Mouse (Mus musculus) heart, postnatal 25 days (tissue): Measurements from ENCODE around the gene Mrpl52. TPM values are rescaled to one million over a fixed set of nuclear protein-coding genes. Genes with fewer than 3 reads are reported as not detected.

Source experiments
- DNase-seq: peaks from one replicate; pipeline ENCODE4 v3.0.0; 2022; ENCODE audit warnings: low spot score
- intact Hi-C: fragments of 180-260 bp; cut with DNase I; formaldehyde crosslinking; loops from one replicate; pipeline ENCODE4 v1.15.1; 2025
- total RNA-seq, 2 experiments: library from RNA; stranded (reverse); gene quantifications; 2 replicates each; pipeline ENCODE4 v1.2.3; 2021

The Mrpl52 gene
- total RNA-seq, 2 experiments from 2014 or later: 114 to 121 TPM

DNA sequence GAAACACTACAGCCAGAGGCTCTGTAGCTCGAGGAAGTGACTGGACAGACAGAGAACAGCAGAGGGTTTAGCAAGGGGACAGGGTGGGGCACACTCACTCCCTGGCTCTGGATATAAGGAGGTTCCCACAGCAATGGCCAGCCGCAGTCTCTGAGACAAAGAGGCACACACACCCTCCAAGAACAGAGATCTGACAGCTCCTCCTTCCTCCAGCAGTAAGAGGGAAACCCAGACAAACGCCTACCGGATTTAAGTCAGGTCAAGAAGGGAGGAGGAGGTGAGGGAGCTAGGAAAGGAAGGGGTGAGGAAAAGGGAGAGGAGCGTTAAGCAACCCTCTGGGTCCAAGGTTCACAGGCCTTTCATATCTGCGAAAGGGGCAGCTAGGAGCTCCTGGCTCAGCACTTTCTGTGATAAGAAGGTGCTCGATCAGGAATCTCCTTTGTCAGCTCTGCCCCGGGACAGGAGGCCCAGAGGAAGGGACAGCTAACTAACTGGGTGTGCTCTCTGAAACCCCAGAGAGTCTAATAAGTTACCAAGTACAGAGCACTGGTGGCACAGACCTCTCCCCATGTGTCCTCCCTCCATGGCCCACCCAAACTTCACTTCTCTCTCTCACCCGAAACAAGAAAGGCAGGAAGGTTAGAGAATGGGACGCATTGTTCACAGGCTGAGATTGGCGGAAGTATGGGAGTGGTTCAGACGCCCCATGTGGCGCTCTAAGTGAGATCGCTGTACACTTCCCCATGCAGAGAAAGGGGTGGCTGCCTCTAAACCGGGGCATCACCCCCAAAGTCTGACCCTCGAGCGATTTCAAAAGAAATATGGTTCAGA, 16.5 kb upstream of the Mrpl52 start:
- intact Hi-C loops: loop anchor here (5.0 kb wide), 1 partner anchor 37 kb away; no protein-coding TSS in a partner anchor
- DNase-seq: peak; percentile 46

DNA sequence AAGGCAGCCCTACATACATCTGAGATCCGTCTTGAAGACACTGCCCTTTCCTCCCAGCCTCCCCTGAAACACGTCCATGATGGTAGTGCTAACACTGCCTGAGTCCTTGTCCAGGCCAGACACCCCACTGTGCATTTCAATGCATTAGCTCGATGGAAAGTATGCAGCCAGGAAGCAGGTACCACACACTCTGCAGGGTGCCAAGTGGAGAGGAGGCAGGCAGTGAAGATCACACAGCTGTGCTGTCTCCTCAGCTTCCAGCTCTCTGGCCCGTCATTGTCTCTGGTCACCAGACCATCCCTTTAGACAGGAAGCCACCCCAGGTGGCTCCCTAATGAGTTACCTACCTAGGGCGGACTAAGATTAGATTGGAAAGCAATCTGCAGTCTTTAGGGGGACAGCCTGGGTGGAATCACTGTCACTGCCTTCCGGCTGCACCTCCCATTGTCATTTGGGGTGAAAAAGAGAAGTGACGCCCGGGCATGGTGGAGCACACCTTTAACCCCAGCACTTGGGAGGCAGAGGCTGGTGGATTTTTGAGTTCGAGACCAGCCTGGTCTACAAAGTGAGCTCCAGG, 14.6 kb upstream of the Mrpl52 start:
- DNase-seq: no peak
- intact Hi-C loops: loop anchor here (1.0 to 5.0 kb wide), 3 partner anchors 35 to 183 kb away; no protein-coding TSS in a partner anchor

DNA sequence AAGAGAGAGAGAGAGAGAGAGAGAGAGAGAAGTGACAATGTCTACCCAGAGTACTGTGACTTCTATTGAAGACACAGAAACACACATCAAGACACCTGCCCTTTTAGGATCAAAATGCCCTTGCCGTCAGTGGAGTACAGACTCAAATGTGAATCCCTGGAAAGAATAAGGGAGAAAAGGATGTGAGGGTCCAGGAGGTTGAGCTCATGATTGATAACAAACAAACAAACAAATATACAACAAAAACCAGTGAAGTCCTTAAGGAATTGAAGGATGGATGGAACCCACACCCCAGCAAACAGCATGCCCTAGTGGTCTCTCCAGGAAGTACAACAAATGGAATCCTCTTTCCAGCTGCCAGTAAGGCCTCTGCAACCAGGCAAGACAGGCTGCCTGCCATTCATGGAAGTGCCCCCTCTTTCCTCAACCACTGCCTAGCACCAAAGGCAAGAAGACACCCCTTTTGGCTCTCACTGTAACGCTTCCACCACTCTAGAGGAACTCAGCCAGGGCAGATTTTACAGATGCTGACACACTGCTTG, 14.0 kb upstream of the Mrpl52 start:
- intact Hi-C loops: loop anchor here (1.0 to 5.0 kb wide), 3 partner anchors 35 to 184 kb away; no protein-coding TSS in a partner anchor
- no peak for DNase-seq

DNA sequence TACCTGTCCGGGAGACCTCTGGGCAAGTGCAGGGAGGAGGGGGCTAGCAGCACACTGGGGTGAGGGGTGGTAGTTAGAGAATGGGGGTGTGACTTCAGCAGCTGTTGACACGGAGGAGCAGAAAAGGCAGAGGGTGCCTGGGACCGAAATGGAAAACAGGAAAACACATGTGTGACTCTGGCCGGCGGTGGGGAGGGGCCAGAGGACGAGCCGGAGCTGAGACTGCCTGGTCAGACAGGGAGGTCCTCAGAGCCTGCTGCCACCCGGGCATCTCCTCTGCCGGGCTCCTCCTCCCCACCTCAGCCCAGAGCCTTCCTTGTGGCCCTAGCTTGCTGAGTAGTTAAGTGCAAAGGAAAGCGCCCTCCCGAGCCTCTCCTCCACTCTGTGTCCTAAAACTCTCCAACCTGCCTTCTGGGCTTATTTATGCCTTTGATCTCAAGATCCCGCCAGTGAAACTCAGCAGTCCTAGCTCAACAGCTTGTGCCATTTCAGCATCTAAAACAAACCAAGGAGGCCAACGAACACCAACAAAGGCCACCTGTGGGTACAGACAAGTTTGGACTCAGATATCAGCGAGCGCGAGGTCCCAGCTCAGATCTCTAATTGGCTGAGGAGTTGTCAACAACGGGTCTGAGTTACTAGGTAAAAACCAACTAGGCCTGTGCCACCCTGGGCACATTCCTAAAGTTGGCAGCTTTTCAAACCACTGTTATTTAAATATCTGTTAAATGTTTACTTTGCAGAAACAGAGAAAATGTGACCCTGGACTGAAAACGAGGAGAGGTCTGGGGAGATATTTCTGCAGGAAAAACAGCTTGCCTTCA, 12.6 kb upstream of the Mrpl52 start:
- DNase-seq: no peak
- intact Hi-C loops: loop anchor here (2.0 to 5.0 kb wide), 2 partner anchors 33 to 185 kb away; no protein-coding TSS in a partner anchor

DNA sequence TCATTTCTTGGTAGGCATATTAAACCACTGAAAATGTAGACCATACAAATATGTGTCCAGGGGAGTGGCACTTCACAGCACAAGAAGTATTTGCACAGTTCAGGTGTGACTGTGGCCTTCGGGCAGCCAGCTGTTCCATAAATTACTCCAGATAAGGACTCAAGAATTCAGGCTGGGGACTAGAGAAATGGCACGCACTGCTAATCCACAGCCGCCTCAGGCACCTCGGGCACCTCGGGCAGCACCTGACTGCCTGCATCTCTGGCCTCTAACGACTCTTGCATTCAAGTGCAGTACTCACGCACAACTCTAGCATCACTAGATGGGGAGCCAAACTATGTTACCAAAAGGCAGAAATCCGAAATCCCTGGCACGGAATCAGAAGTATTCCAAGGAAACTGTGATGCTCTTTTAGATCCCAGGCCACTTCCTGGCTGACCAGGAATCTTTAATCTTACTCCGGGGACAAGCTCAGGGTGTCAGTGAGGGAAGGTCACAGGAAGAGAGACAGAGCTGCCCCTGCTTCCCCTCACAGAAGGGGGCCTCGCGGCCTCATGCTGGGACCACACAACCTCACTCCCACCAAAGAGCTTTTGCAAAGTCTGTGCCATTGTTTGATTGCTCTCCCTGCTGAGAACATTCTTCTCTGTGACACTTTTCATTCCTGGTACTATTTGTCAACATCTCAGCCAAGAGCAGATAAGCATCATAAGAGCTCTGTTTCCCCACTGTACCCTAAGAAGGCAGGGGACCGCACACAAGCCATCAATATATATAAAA, 11.3 kb upstream of the Mrpl52 start:
- no peak for DNase-seq
- intact Hi-C loops: no loop called here

GRCm38 (mm10) chr14:54416229-54416775, 10.4 kb upstream of the Mrpl52 start:
- intact Hi-C loops: no loop called here
- no peak for DNase-seq

- no peak for DNase-seq
- intact Hi-C loops: no loop called here
Observed at GRCm38 (mm10) chr14:54416830-54417229, 9.9 kb upstream of the Mrpl52 start.

DNA sequence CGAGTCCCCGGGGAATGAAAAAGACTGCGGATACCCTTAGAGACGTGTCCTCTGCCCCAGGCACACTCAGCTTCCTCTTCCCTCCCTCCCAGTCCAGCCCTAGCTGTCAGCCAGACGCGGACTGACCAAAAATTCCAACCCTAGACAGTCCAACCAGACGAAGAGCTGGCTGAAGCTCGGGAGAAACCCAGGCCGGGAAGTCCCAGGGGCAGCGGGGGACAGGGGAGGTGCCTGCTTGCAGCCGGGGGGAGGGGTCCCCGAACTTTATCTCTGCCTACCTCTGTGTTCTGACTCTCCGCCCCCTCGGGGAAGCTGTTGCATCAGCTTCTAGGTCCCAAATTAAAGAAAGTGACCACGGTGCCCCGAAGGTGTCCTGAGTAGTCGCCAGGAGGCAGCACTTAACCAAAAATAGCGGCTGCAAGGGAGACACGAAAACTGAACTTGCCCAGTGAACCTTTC, 9.1 kb upstream of the Mrpl52 start, which contains the start of gene Slc7a7:
Slc7a7 (minus strand) TSS at position 158 of the 459 bp plus-strand sequence.
- DNase-seq: no peak
- intact Hi-C loops: no loop called here

GRCm38 (mm10) chr14:54421014-54421413, 5.7 kb upstream of the Mrpl52 start:
- intact Hi-C loops: no loop called here
- DNase-seq: no peak

GRCm38 (mm10) chr14:54423406-54423805, 3.3 kb upstream of the Mrpl52 start:
- intact Hi-C loops: loop anchor here (2.0 kb wide), 1 partner anchor 25 kb away; no protein-coding TSS in a partner anchor
- DNase-seq: no peak

DNA sequence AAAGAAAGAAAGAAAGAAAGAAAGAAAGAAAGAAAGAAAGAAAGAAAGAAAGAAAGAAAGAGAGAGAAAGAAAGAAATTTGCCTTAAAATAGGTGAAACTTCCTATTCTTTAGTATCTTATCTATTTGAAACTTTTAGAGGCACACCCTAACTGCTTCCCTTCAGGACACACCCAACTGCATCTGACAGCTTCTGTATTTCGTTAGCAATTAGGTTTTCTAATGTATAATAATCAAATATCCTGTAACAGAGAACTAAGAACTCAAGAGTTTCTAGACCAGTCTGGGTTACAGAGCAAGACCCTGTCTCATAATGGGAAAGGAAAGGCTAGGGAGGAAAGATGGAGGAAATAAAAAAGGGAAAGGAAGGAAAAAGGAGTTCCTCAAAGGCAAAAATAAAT, 2.1 kb upstream of the Mrpl52 start:
- intact Hi-C loops: no loop called here
- no peak for DNase-seq

- intact Hi-C loops: no loop called here
- DNase-seq: no peak
Observed at GRCm38 (mm10) chr14:54425540-54425939, 1.2 kb upstream of the Mrpl52 start.

GRCm38 (mm10) chr14:54426003-54426688, 563 bp upstream of the Mrpl52 start:
- intact Hi-C loops: no loop called here
- no peak for DNase-seq

- DNase-seq: no peak
- intact Hi-C loops: no loop called here
Observed at GRCm38 (mm10) chr14:54427696-54428095, 987 bp downstream of the Mrpl52 start.

DNA sequence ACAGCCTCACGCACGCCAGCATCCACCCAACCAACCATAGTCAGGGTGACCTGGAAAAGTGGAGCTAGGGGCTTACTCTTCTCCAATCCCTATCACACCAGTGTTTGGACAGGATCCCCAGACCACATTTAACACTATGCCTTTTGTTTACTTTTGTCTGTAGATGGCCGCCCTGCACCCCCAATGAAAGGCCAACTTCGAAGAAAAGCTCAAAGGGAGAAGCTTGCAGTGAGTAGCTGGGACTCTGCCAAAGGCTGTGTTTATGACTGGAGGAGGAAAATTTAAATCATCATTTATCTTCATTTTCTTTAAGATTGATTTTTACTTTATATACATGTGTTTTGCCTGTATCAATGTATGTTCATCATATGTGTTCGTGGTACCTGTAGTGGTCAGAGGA, 1.7 kb downstream of the Mrpl52 start:
- intact Hi-C loops: no loop called here

GRCm38 (mm10) chr14:54429332-54430093, 2.8 kb downstream of the Mrpl52 start:
- DNase-seq: no peak
- intact Hi-C loops: no loop called here

More for the DNA sequence above, 1.7 kb downstream of the Mrpl52 start:
- DNase-seq: no peak

DNA sequence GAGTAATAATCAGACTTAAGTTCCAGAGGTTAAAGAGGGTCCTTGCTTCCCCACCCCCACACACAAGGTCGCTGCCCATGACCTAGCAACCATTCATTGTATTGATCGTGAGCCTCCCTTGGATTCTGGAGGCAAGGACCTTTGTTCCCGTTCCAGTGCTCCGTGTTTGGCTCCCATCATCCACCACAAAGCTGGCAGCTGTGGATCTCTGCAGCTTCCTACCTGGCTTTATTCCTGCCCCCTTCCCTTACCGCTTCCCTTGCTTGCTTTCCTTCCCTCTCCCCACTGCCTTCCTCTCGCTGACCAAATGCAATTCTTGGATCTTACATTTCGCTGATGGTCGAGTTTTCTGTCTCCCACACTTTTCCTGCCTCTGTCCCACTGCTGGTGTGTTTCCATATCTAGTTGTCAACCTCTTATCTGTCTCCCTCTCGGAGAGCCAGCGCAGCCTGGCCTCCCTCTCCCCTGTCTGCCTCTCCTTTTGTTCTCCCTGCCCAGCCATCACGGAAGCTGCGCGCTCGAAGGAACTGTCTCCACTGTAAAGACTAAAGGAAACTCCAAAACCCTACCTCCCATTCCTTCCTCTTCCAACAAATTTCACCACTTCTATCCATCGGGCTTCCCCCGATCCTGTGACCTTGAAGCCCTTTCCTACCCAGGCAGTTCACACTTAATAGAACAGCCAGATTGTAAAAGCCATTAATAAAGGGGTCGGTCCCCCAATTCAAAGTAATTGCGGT, 3.9 kb downstream of the Mrpl52 start:
- intact Hi-C loops: no loop called here
- no peak for DNase-seq
